Mouse (Mus musculus) splenic B cell, adult 2 months (primary cell): ENCODE measurements around the gene Klhl21.

Experiments used
- DNase-seq: peaks from one replicate; pipeline ENCODE4 v3.0.0-alpha.2; 2011; ENCODE audit warnings: low read depth, low spot score
- H3K27me3 ChIP-seq: 2 replicates; pipeline ENCODE4 v1.6.1; 2012; ENCODE audit warnings: mild to moderate bottlenecking, low read length, moderate library complexity, mixed read lengths; ENCODE audit not compliant: control insufficient read depth, poor library complexity, insufficient read depth, severe bottlenecking
- H3K36me3 ChIP-seq: 2 replicates; pipeline ENCODE4 v1.6.1; 2012; ENCODE audit warnings: mild to moderate bottlenecking, low read length, moderate library complexity, mixed read lengths; ENCODE audit not compliant: control insufficient read depth, poor library complexity, insufficient read depth, severe bottlenecking

Klhl21 gene

DNA sequence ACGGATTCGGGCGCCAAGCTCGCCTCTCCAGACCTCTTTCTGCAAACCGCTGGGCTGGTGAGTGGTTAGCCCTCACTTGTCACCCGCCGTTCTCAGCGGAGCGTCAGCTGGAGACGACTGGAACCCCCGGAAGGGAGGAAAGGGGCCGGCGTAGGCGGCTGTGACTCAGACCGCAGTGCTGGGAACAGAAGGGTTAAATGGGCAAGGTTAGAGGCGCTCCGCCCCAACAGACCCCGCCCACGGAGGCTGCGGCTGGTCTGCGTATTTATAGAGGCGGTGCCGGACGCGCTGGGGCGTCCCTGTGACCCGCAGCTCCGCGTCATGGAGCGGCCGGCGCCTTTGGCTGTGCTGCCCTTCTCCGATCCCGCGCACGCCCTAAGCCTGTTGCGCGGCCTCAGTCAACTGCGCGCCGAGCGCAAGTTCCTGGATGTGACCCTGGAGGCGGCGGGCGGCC lies at the start of gene Klhl21:
Klhl21 (plus strand) TSS at position 182 of the 454 bp plus-strand sequence.
- H3K36me3 ChIP-seq: no peaks in the 10 kb centered on the region
- no peaks in the 10 kb centered on the region for H3K27me3 ChIP-seq
- DNase-seq: peak; percentile 95

DNA sequence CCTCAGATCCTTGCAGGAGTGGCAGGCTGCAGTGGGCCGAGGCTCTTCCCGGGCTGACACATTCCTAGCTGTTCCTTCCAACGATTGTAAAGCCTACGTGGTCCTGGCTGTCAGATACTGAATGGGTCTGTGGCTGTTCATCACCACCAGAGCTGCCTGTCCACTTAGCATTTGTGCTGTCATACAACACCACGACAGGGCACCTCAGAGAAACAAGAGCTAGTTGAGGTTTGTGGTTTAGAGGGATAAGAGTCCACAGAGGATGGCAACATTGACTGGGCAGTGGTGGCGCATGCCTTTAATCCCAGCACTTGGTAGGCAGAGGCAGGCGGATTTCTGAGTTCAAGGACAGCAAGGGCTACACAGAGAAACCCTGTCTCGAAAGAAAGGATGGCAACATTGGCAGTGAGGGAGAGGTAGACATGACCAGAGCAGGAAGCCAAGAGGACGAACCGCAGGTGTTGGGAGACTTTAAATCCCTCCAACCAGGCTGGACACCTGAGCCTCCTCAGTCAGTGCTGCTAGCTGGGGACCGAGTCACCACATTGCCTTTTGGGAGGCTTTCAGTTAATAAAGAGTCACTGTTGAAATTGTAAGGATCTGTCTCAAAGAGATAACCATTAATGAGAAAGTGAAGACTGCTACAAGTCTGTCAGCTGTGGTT lies 48.6 kb upstream of the Klhl21 start:
- DNase-seq: no peak
- H3K27me3 ChIP-seq: no peaks in the 10 kb centered on the region
- peaks cover 3% of the 10 kb centered on the region; the same call in 1 of the 2 replicates for H3K36me3 ChIP-seq

- DNase-seq: no peak
- H3K27me3 ChIP-seq: no peaks in the 10 kb centered on the region
- H3K36me3 ChIP-seq: peaks cover 3% of the 10 kb centered on the region; the same call in 1 of the 2 replicates
Measured at GRCm38 (mm10) chr4:151960513-151960854, 48.1 kb upstream of the Klhl21 start.

- peak; percentile 55 for DNase-seq
- no peaks in the 10 kb centered on the region for H3K27me3 ChIP-seq
Measured at GRCm38 (mm10) chr4:151962817-151963216, 45.8 kb upstream of the Klhl21 start.

GRCm38 (mm10) chr4:151968204-151968921 lies 40.2 kb upstream of the Klhl21 start:
- H3K36me3 ChIP-seq: no peaks in the 10 kb centered on the region; the same call in 1 of the 2 replicates
- H3K27me3 ChIP-seq: no peaks in the 10 kb centered on the region
- DNase-seq: no peak

More at GRCm38 (mm10) chr4:151962817-151963216, 45.8 kb upstream of the Klhl21 start:
- peaks cover under 1% of the 10 kb centered on the region; the same call in 1 of the 2 replicates for H3K36me3 ChIP-seq

DNA sequence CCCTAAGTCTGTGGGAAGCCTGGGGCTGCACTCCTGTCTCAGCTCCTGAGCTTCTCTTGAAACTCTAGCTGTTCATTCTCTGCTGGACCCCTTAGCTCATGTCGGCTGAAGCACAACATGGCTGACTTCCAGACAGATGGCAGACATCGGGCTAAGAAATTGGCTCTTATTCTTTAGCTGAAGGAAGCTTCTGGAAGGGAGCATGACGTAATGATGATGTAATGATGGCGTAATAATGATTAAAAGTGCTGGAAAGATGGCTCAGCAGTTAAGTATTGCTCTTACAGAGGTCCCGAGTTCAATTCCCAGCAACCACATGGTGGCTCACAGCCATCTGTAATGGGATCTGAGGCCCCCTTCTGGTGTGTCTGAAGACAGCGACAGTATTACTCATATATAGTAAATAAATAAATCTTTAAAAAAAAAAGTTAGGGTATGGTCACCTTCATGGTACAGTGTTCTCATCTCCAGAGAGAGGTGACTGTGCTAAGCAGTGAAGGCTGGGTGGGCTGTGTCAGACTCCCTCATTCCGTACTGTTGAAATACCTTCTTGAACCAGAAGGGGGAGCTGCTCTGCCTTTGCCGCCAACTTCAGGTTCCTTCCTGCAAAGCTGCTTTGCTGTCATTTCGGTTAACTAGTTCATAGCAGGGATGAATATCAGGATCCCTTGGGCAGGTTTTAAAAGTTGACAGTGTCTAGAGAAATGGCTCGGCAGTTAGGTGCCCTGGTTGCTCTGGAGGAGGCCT lies 36.2 kb upstream of the Klhl21 start:
- Histone ChIP-seq H3K36me3 (peaks cover 2% of the 10 kb centered on the region; the same call in 1 of the 2 replicates), H3K27me3 (no peaks in the 10 kb centered on the region)
- DNase-seq: peak; percentile 64

- Histone ChIP-seq H3K36me3 (peaks cover 2% of the 10 kb centered on the region; the same call in 1 of the 2 replicates), H3K27me3 (no peaks in the 10 kb centered on the region)
- peak; percentile 60 for DNase-seq
Measured at GRCm38 (mm10) chr4:151975441-151975840, 33.2 kb upstream of the Klhl21 start.

DNA sequence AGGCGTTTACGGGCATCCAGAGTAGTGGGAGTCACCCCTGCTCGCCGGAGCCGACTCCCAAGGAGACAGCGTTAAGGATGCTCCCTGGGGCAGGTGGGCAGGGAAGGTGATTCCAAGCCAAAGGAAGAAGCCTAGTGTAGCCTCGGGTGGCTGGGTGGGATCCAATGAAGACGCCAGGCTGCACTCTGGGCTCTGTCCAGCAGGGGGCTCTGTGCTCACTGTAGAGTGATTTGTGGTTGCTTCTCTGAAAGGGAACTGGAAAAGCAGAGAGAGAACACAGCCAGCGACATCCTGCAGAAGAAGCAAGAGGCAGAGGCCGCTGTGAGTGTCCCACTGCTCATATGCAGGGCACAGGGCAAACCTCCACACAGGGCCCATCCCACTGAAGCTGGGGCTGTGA lies 30.9 kb upstream of the Klhl21 start:
- DNase-seq: peak; percentile 86
- H3K36me3 ChIP-seq: peaks cover 2% of the 10 kb centered on the region; the same call in 1 of the 2 replicates
- no peaks in the 10 kb centered on the region for H3K27me3 ChIP-seq

GRCm38 (mm10) chr4:151980699-151981098 lies 27.9 kb upstream of the Klhl21 start:
- Histone ChIP-seq H3K36me3 (peaks cover 3% of the 10 kb centered on the region; the same call in 1 of the 2 replicates), H3K27me3 (no peaks in the 10 kb centered on the region)
- DNase-seq: peak; percentile 48

- Histone ChIP-seq H3K27me3 (no peaks in the 10 kb centered on the region), H3K36me3 (peaks cover 3% of the 10 kb centered on the region; the same call in 1 of the 2 replicates)
- peak; percentile 79 for DNase-seq
Measured at GRCm38 (mm10) chr4:151981363-151981762, 27.2 kb upstream of the Klhl21 start.

DNA sequence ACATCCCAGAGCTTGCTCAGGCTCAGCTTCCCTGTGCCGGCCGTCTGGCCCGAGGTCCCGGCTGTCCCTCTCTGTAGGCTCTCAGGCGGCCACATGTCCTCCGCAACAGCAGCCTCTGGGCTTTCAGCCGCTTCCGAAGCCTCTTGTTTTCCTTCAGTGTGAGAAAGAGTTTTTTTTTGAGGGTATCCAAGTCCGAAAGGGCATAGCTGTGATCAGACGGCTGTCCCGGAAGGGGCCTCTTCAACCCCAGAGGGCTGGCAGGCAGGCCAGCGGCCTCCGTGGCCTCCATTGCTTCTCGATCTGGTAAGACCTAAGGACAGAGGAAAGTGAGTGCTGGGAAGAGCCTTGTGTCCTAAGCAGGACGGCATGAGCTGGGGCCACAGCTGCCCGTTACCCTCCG lies 25.6 kb upstream of the Klhl21 start:
- H3K27me3 ChIP-seq: no peaks in the 10 kb centered on the region
- peaks cover 3% of the 10 kb centered on the region; the same call in 1 of the 2 replicates for H3K36me3 ChIP-seq
- no peak for DNase-seq

GRCm38 (mm10) chr4:151983560-151983959 lies 25.0 kb upstream of the Klhl21 start:
- Histone ChIP-seq H3K27me3 (no peaks in the 10 kb centered on the region), H3K36me3 (peaks cover 3% of the 10 kb centered on the region; the same call in 1 of the 2 replicates)
- no peak for DNase-seq

- Histone ChIP-seq H3K27me3 (no peaks in the 10 kb centered on the region), H3K36me3 (peaks cover 3% of the 10 kb centered on the region; the same call in 1 of the 2 replicates)
- DNase-seq: no peak
Measured at GRCm38 (mm10) chr4:151985886-151986285, 22.7 kb upstream of the Klhl21 start.

DNA sequence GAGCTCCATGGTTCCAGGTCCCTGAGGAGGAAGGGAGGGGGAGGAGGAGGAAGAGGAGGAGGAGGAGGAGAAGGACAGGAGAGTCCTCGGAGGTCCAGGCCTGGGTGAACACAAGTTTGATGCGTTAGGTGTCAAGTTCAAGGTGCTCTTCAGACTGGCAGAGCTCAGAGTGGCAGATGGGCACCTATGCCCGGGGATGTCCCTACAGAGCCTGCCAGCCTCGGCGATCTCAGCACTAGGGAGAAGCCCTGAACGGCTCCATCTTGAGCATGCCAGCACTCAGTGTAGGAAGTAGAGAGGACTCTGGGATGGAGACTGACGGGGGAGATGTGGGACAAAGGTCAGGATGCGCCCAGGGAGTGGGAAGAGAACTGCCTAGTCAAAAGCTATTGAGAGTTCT lies 22.0 kb upstream of the Klhl21 start:
- Histone ChIP-seq H3K27me3 (no peaks in the 10 kb centered on the region), H3K36me3 (peaks cover 6% of the 10 kb centered on the region)
- no peak for DNase-seq

GRCm38 (mm10) chr4:151988014-151988341 lies 20.6 kb upstream of the Klhl21 start:
- no peak for DNase-seq
- Histone ChIP-seq H3K36me3 (peaks cover 6% of the 10 kb centered on the region), H3K27me3 (no peaks in the 10 kb centered on the region)
